Mouse (Mus musculus) hindbrain, embryonic 13.5 days (tissue): Measurements from ENCODE around the gene Fli1. TPM values are rescaled to one million over a fixed set of nuclear protein-coding genes. Genes with fewer than 3 reads are reported as not detected.

ENCODE experiments used
- ATAC-seq: fragments of 200-750 bp; cut with Nextera tagmentation; 2 replicates; pipeline ENCODE4 v1.8.0; 2017; ENCODE audit warnings: moderate TSS enrichment; ENCODE audit not compliant: low FRiP score
- H3K27ac ChIP-seq: fragments of 300-500 bp; sonication (generic); 2 replicates; pipeline ENCODE4 v1.5.1; 2015; ENCODE audit warnings: inconsistent platforms, mild to moderate bottlenecking, moderate library complexity
- H3K27me3 ChIP-seq: fragments of 300-500 bp; sonication (generic); 2 replicates; pipeline ENCODE4 v1.6.1; 2015; ENCODE audit warnings: mild to moderate bottlenecking, inconsistent platforms
- H3K36me3 ChIP-seq: fragments of 300-500 bp; sonication (generic); 2 replicates; pipeline ENCODE4 v1.6.1; 2015; ENCODE audit warnings: mild to moderate bottlenecking, inconsistent platforms
- H3K4me1 ChIP-seq: fragments of 300-500 bp; sonication (generic); replicated peaks from 2 replicates; pipeline ENCODE4 v1.6.1; 2015; ENCODE audit warnings: inconsistent platforms
- H3K4me2 ChIP-seq: fragments of 300-500 bp; sonication (generic); 2 replicates; pipeline ENCODE4 v1.6.1; 2015; ENCODE audit warnings: inconsistent platforms, mild to moderate bottlenecking, moderate library complexity
- H3K4me3 ChIP-seq: fragments of 300-500 bp; sonication (generic); 2 replicates; pipeline ENCODE4 v1.5.1; 2015; ENCODE audit warnings: mild to moderate bottlenecking, inconsistent platforms
- H3K9ac ChIP-seq: fragments of 300-500 bp; sonication (generic); 2 replicates; pipeline ENCODE4 v1.6.1; 2015; ENCODE audit warnings: mild to moderate bottlenecking, inconsistent platforms
- H3K9me3 ChIP-seq: fragments of 300-500 bp; sonication (generic); 2 replicates; pipeline ENCODE4 v1.6.1; 2016; ENCODE audit warnings: inconsistent platforms
- WGBS: fragments of 180-500 bp; shearing (Covaris S2); methylation state at CpG from one replicate; pipeline ENCODE4 v1.1.7; 2015; 5-methylcytosine and 5-hydroxymethylcytosine counted together
- polyA plus RNA-seq: library from polyadenylated mRNA; unstranded; fragments of >200 nt; fragmentation: Nextera tagmentation; extraction: Ambion mirVana; gene quantifications from 2 replicates; pipeline ENCODE4 v1.2.1, GENCODE M21; 2015

Fli1 gene
- 8.7 and 9.3 TPM in 2 replicates for polyA plus RNA-seq

DNA sequence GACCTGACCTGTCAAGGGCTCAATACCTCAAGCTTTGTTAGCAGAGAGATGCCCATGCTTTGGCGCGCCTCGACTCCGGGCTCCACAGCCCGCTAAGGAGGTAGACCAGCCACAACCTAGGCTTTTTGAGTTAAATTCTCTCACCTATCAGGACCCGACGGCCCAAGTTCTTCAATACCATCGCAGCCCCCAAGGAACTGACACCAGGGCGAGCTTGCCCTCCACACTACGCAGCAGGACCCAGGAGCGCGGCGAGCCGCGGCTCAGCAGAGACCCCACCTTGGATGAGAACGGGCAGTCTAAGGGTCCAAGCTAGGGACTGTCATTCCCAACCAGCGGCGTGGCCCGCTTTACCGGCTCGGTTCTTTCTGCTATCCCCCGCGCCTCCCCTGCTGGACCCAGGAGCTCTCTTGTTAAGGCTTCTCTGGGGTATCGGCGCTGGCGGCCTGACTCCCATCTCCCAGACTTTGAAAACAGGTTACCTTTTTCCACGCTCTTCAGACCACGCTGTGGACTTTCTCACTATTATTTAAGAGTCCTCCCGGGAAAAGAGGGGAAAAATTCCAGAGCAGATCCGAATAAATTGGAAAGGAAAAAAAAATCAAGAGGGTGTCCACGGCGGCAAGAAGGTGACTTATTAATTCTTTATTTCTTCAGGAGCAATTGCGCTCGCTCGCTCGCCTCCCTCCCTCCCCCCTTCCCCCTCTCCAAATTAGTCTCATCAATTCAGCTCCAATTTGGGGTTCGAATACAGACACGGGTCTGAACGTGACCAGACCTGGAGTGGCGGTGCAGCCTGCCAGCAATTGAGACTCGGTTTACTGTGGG is at the start of gene Fli1:
Fli1 (minus strand) TSS at position 650 of the 828 bp plus-strand sequence.
- no peaks in the 10 kb centered on the region for H3K9me3 ChIP-seq
- H3K9ac ChIP-seq, result peak within 1 kb of the TSS; percentile 63
- WGBS, result under 1% methylated on average over 41 of the region's 41 CpGs
- peak within 1 kb of the TSS; percentile 91 for H3K4me2 ChIP-seq
- H3K4me3 ChIP-seq, result peak within 1 kb of the TSS; percentile 52
- H3K4me1 ChIP-seq, result peaks cover 45% of the 10 kb centered on the region
- no peak for ATAC-seq
- no peaks in the 10 kb centered on the region for H3K36me3 ChIP-seq
- H3K27me3 ChIP-seq, result peaks cover 98% of the 10 kb centered on the region
- H3K27ac ChIP-seq, result peak within 1 kb of the TSS; percentile 55; the same call in 1 of the 2 replicates

DNA sequence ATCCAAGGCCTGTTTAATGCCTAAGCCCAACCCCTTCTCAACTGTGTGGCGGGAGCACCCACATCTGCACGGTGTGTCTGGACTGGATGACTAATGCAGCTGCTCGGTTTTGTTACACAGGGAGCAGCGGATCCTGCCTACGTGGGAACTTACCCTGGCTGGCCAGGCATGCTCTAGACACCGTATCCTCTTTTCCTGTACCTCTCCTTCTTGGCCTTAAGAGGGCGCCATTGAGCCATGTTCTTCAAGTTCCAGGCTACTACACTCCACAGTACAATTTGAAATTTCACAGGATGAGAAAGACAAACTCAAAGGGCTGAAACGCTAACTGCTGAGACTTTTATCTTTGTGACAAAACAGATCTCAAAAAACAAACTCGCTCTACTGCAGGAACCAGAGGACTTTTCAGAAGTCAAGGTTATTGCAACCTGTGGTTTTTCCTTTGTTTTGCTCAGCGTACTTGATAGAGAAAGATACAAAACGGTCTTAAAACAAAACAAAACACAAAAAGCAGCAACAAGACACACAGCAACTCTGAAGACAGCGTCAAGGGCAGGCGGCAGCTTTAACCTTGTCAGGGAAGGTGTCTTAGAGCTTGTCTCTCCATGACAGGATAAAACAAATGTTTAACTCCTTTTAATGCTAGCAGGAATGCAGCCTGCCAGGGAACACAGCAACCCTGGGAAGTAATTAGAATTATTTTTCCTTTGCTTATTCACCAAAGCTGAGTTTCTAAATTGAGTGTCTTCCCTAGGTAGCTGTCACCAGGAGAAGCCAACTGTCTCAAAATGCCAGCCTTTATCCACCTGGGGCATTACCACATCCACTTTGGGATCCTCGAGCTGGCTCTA is 49.3 kb upstream of the Fli1 start:
- H3K36me3 ChIP-seq, result no peaks in the 10 kb centered on the region

DNA sequence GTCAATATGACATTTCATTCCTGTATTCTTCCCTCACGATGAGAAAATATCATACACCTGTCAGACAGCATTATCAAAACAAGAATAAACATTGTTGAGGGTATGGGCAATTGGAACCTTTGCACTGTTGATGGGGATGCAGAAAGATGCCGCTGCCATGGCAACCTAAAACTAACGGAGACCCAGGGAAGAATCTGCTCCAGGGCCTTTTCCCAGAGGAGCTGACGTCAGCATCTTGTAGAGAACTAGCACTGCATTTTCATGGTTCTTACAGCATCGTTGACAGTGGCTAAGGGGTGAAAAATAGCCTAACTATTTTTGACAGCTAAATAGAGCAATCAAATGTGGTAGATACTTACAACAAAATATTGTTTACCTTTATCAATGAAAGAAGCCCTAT is 47.9 kb upstream of the Fli1 start:
- H3K4me3 ChIP-seq, result no peak overlapping the region

More for the DNA sequence above, 49.3 kb upstream of the Fli1 start:
- ATAC-seq, result peak; percentile 69
- Histone ChIP-seq H3K9me3 (no peaks in the 10 kb centered on the region), H3K4me3 (no peak overlapping the region), H3K9ac (no peak overlapping the region), H3K27ac (no peak overlapping the region), H3K4me2 (no peak overlapping the region), H3K27me3 (peaks cover 66% of the 10 kb centered on the region), H3K4me1 (peaks cover 9% of the 10 kb centered on the region)
- 5% methylated on average over 14 of the region's 14 CpGs for WGBS

DNA sequence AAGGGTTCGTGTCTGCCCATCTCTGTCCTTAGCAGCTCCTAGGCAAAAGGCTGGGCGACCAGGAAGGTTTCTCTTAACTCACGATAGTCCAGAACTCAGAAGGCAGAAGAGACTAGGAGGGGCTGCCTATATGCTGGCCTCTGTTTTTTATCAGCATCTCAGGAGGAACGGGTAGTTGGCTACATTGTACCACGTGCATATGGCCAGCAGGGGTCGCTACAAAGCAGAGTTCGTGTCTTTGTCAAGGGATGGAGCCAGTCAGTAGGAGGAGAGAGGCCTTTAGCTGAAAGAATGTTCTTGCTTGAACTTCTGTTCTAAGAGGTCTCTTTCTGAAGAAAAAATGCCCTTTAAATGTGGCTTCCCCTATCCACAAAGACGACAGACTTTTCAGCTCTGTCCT is 47.2 kb upstream of the Fli1 start:
- no peak overlapping the region; the same call in 1 of the 2 replicates for H3K9ac ChIP-seq
- H3K27me3 ChIP-seq, result peaks cover 53% of the 10 kb centered on the region
- peaks cover 9% of the 10 kb centered on the region for H3K4me1 ChIP-seq
- no peak overlapping the region for H3K4me2 ChIP-seq
- no peak overlapping the region for H3K27ac ChIP-seq
- H3K4me3 ChIP-seq, result no peak overlapping the region
- H3K36me3 ChIP-seq, result no peaks in the 10 kb centered on the region
- ATAC-seq, result peak; percentile 52; the same call in 1 of the 2 replicates
- WGBS, result 9% methylated on average over 8 of the region's 8 CpGs
- no peaks in the 10 kb centered on the region for H3K9me3 ChIP-seq

More for the DNA sequence above, 47.9 kb upstream of the Fli1 start:
- H3K4me1 ChIP-seq, result peaks cover 9% of the 10 kb centered on the region
- H3K36me3 ChIP-seq, result no peaks in the 10 kb centered on the region
- no peak for ATAC-seq
- 33% methylated on average over 5 of the region's 5 CpGs for WGBS
- no peak overlapping the region for H3K9ac ChIP-seq
- H3K4me2 ChIP-seq, result no peak overlapping the region
- peaks cover 57% of the 10 kb centered on the region for H3K27me3 ChIP-seq
- no peak overlapping the region for H3K27ac ChIP-seq
- H3K9me3 ChIP-seq, result no peaks in the 10 kb centered on the region

DNA sequence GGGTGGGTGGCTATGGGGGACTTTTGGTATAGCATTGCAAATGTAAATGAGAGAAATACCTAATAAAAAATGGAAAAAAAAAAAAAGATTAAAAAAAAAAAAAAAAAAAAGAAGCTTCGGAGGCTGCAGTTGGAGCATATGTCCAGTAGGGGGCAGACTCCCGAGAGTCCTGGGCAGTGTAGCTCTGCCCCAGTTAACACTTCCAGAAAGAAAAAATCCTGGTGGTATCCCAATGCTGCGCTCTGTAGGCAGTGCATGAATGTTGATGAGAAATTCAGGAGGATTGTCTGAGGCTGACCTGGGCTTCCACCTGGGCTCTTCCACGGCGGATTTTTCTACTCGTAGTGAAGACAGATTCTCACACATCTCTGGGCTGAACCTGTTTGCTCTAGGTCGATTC is 42.7 kb upstream of the Fli1 start:
- no peak overlapping the region for H3K27ac ChIP-seq
- H3K4me3 ChIP-seq, result no peak overlapping the region
- WGBS, result 48% methylated on average over 7 of the region's 7 CpGs
- H3K27me3 ChIP-seq, result peaks cover 23% of the 10 kb centered on the region
- ATAC-seq, result 0 out of 2 replicates have a peak, but pooled peaks have one; percentile 39
- no peak overlapping the region for H3K9ac ChIP-seq
- H3K4me1 ChIP-seq, result no peaks in the 10 kb centered on the region; the same call in 1 of the 2 replicates
- no peaks in the 10 kb centered on the region for H3K9me3 ChIP-seq
- H3K36me3 ChIP-seq, result no peaks in the 10 kb centered on the region
- H3K4me2 ChIP-seq, result no peak overlapping the region

DNA sequence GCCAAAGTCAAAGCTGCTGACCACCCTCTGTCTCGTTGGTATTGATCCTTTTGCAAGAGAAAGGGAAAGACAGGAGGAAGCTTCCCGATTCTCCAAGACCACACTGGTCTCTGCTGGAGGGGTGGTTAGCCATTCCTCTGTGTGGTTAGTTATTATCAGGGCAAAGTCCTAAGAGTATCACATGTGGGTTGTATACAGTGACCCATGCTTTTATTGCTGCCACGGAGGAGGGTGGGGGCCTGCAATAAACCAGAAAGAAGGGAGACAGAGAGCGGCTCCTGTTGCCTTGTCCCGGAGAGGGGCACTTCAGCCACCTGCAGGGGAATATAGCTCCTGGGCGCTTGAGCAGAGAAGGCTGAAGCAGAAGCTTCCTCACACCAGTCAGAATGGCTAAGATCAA is 41.2 kb upstream of the Fli1 start:
- Histone ChIP-seq H3K4me3 (no peak overlapping the region), H3K36me3 (no peaks in the 10 kb centered on the region), H3K4me2 (no peak overlapping the region), H3K27ac (no peak overlapping the region), H3K27me3 (peaks cover 18% of the 10 kb centered on the region), H3K9me3 (no peaks in the 10 kb centered on the region), H3K4me1 (no peaks in the 10 kb centered on the region), H3K9ac (no peak overlapping the region)
- 81% methylated on average over 6 of the region's 6 CpGs for WGBS
- no peak for ATAC-seq

DNA sequence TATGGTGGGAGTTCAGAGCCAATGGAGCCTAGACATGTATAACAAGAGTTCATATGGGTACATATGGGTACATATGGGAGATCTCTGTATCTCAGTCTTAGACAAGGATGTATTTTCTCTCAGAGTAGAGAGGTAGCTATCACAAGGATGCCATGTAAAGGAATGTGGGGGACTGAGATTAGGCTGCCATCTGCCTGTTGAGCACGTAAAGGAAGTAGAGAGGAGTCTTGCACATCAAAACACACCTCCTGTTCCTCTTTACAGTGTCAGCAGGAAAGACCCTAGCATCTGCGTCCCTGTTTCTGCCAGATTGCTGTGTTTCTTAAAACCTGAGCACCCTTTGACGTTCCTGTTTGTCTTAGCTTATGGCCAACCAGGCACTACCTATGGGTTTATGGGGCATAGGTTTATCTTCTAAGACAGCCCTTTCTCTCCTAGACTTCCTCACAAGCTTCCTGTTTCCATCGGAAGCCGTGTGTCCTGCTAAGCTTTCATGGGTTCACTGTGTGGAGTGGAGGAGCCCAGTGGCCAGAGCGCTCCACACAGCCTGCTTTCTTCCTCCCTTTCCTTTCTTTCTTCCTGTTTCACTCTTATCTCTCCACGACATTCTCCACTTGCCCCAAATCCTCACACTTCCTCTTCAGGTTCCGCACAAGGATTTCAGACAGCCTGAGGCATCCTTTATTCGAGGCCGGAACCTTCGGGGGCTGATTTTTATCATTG is 39.4 kb upstream of the Fli1 start:
- no peaks in the 10 kb centered on the region for H3K36me3 ChIP-seq
- no peak overlapping the region for H3K9ac ChIP-seq
- H3K4me1 ChIP-seq, result no peaks in the 10 kb centered on the region
- ATAC-seq, result no peak
- peaks cover 4% of the 10 kb centered on the region for H3K27me3 ChIP-seq
- no peak overlapping the region for H3K4me3 ChIP-seq
- H3K27ac ChIP-seq, result no peak overlapping the region
- WGBS, result 83% methylated on average over 11 of the region's 11 CpGs
- H3K4me2 ChIP-seq, result no peak overlapping the region
- H3K9me3 ChIP-seq, result no peaks in the 10 kb centered on the region

DNA sequence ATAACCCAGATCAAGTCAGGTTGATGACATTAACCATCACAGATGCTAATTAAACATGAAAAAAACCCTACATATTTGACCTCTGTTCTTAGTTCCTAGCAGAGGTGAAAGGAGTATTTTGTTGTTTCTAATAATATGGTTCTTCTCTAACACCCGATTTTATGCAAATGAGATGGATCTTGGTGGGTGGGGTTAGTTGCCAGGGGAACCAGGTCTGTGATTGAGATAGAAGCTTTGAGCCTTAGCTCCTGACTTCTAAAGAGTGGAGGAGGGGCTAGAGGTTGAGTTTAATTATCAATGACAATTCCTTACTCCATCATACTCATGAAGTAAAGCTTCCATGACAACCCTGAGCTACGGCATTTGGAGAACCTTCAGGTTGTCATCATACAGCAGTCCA is 35.8 kb upstream of the Fli1 start:
- Histone ChIP-seq H3K9ac (no peak overlapping the region), H3K27ac (no peak overlapping the region), H3K36me3 (no peaks in the 10 kb centered on the region), H3K9me3 (no peaks in the 10 kb centered on the region), H3K4me1 (no peaks in the 10 kb centered on the region), H3K4me3 (no peak overlapping the region), H3K27me3 (no peaks in the 10 kb centered on the region), H3K4me2 (no peak overlapping the region)
- 68% methylated on average over 2 of the region's 2 CpGs for WGBS
- no peak for ATAC-seq

DNA sequence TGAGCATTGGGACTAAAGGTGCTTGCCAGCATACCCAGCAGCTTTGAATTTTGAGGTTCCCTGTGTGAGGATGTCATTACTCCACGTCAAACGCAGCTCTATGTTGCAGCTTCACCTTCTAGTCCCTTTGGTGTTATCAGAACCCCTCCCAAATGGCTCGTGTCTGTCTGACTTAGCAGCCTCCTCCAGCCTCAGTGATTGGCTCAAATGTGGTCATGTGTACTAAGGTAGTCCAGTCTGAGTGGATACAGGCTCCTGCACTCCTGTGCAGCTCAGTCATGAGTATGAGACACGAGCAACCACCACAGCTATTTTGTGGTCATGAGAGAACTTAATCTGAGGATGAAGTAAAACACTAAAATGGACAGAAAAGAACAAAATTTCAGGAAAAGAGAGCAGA is 31.0 kb upstream of the Fli1 start:
- Histone ChIP-seq H3K4me3 (no peak overlapping the region), H3K36me3 (no peaks in the 10 kb centered on the region), H3K4me2 (no peak overlapping the region), H3K4me1 (no peaks in the 10 kb centered on the region), H3K27me3 (no peaks in the 10 kb centered on the region), H3K9me3 (no peaks in the 10 kb centered on the region), H3K9ac (no peak overlapping the region), H3K27ac (no peak overlapping the region)
- WGBS, result 76% methylated on average over 4 of the region's 4 CpGs
- ATAC-seq, result no peak

DNA sequence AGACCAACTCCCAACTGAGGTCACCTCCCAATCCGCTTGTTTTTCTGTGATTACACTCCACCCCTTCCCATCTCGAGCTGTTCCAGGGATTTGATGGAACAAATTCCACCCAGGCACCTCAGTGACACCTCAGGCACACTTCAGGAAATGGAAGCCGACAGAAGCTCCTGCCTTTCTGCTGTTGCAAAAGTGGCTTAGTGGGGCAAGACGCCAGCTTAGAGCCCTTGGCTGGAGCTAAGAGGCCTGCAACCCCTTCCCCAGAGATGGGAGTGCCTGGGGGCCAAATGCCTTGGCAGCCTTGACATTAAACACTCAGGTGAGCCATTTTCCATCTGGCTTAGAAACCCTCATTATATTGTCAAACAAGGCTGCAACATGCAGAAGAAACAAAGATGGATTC is 29.0 kb upstream of the Fli1 start:
- ATAC-seq, result no peak
- Histone ChIP-seq H3K27ac (no peak overlapping the region), H3K27me3 (no peaks in the 10 kb centered on the region), H3K36me3 (no peaks in the 10 kb centered on the region), H3K4me2 (no peak overlapping the region), H3K4me1 (no peaks in the 10 kb centered on the region), H3K9ac (no peak overlapping the region), H3K9me3 (no peaks in the 10 kb centered on the region), H3K4me3 (no peak overlapping the region)
- 67% methylated on average over 4 of the region's 4 CpGs for WGBS

DNA sequence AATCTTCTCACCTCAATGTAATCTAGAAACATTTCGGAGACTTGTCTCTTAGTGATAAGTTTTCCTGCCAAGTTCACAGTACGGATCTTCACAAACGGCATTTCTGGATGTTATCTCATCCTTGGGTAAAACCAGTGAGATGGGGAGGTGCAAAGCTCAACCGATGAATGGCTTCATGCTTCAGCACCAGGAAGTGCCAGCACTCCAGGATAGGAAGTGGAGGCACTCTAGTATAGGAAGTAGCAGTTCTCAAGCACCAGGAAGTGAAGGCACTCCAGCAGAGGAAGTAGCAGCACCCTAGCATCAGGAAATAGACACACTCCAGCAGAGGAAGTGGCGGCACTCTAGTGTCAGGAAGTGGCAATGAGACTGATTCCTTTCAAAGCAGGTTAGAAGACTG is 27.9 kb upstream of the Fli1 start:
- H3K4me2 ChIP-seq, result no peak overlapping the region
- no peak overlapping the region for H3K9ac ChIP-seq
- 93% methylated on average over 5 of the region's 5 CpGs for WGBS
- H3K36me3 ChIP-seq, result no peaks in the 10 kb centered on the region
- H3K27ac ChIP-seq, result no peak overlapping the region
- no peaks in the 10 kb centered on the region for H3K4me1 ChIP-seq
- no peaks in the 10 kb centered on the region for H3K9me3 ChIP-seq
- ATAC-seq, result no peak
- H3K4me3 ChIP-seq, result no peak overlapping the region
- H3K27me3 ChIP-seq, result no peaks in the 10 kb centered on the region

DNA sequence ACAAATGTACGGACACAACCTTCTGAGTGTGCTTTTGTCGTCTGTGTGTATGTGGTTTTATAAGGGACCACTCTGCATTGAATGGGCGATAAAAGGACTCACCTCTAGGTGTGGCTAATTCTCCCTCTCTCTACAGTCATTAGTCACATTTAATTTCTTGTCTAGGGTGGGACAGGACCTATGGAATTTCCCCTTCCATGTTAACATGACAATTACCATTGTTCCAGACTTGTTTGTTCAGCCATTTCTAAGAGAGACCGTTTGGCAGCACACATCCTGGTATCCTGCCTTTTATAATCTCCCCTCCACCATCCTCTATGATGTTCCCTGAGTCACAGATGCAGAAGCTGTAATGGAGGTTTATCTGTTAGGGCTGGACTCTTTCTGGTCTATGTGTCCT is 26.6 kb upstream of the Fli1 start:
- no peaks in the 10 kb centered on the region for H3K36me3 ChIP-seq
- H3K9me3 ChIP-seq, result no peaks in the 10 kb centered on the region
- no peak overlapping the region for H3K4me2 ChIP-seq
- H3K4me3 ChIP-seq, result no peak overlapping the region
- no peak overlapping the region for H3K27ac ChIP-seq
- H3K9ac ChIP-seq, result no peak overlapping the region
- WGBS, result 79% methylated on average over 4 of the region's 4 CpGs
- no peaks in the 10 kb centered on the region for H3K4me1 ChIP-seq
- ATAC-seq, result no peak
- 0 out of 2 replicates have a peak, but pooled peaks cover 2% of the 10 kb centered on the region for H3K27me3 ChIP-seq
